Mouse (Mus musculus) urinary bladder, postnatal 36 days (tissue): Measurements from ENCODE around the gene Foxa3.
A peak's percentile ranks its signal among the peaks of the same experiment; 100 is the strongest.
"Not testable (repeated sequence)": the region's sequence is repeated elsewhere in the genome, so short reads cannot be mapped to it uniquely, and the experiment has no call there.

Source experiments
- DNase-seq, 2 experiments: peaks; one replicate each; pipeline ENCODE4 v3.0.0; 2022; ENCODE audit warnings: low spot score in 2 of 2, mixed read lengths in 1 of 2

The Foxa3 gene

GRCm38 (mm10) chr7:19023357-19023814 is at the start of gene Foxa3:
TSS of gene Foxa3 (minus strand) at chr7:19023538.
- DNase-seq, result peak in 1 of 2 experiments; percentile 28

GRCm38 (mm10) chr7:19071024-19071423 is 47.7 kb upstream of the Foxa3 start:
- DNase-seq, result not testable (repeated sequence)

GRCm38 (mm10) chr7:19069500-19069899 is 46.2 kb upstream of the Foxa3 start:
- DNase-seq, result no peak

- peak; percentile 66 for DNase-seq
Observed at GRCm38 (mm10) chr7:19068707-19069106, 45.4 kb upstream of the Foxa3 start.

GRCm38 (mm10) chr7:19067935-19068334 is 44.6 kb upstream of the Foxa3 start:
- DNase-seq, result no peak

GRCm38 (mm10) chr7:19067063-19067462 is 43.7 kb upstream of the Foxa3 start:
- DNase-seq, result no peak

GRCm38 (mm10) chr7:19065896-19066295 is 42.6 kb upstream of the Foxa3 start:
- no peak for DNase-seq

GRCm38 (mm10) chr7:19057405-19057804 is 34.1 kb upstream of the Foxa3 start:
- no peak for DNase-seq

GRCm38 (mm10) chr7:19055108-19055507 is 31.8 kb upstream of the Foxa3 start:
- DNase-seq, result no peak

- no peak for DNase-seq
Observed at GRCm38 (mm10) chr7:19054777-19055076, 31.4 kb upstream of the Foxa3 start.

- DNase-seq, result no peak
Observed at GRCm38 (mm10) chr7:19054047-19054776, 30.9 kb upstream of the Foxa3 start, which contains the start of gene Rsph6a. TSS of gene Rsph6a (plus strand) at chr7:19054690.

GRCm38 (mm10) chr7:19053136-19053532 is 29.8 kb upstream of the Foxa3 start:
- no peak for DNase-seq

GRCm38 (mm10) chr7:19052345-19053135 is 29.2 kb upstream of the Foxa3 start:
- no peak for DNase-seq

- no peak for DNase-seq
Observed at GRCm38 (mm10) chr7:19051161-19051560, 27.8 kb upstream of the Foxa3 start.

- DNase-seq, result no peak
Observed at GRCm38 (mm10) chr7:19050172-19050571, 26.8 kb upstream of the Foxa3 start.

GRCm38 (mm10) chr7:19049252-19049651 is 25.9 kb upstream of the Foxa3 start:
- DNase-seq, result no peak

GRCm38 (mm10) chr7:19048006-19048527 is 24.7 kb upstream of the Foxa3 start:
- DNase-seq, result no peak

- DNase-seq, result peak in 1 of 2 experiments; percentile 22
Observed at GRCm38 (mm10) chr7:19046286-19047069, 23.1 kb upstream of the Foxa3 start.

GRCm38 (mm10) chr7:19044616-19045015 is 21.3 kb upstream of the Foxa3 start:
- no peak for DNase-seq

GRCm38 (mm10) chr7:19031641-19032040 is 8.3 kb upstream of the Foxa3 start:
- DNase-seq, result no peak

GRCm38 (mm10) chr7:19029084-19029653 is 5.8 kb upstream of the Foxa3 start:
- DNase-seq, result peak in 1 of 2 experiments; percentile 38

GRCm38 (mm10) chr7:19028067-19028466 is 4.7 kb upstream of the Foxa3 start:
- no peak for DNase-seq
